ENCODE assay signal across 8 mouse cellular contexts in the genomic region with DNA sequence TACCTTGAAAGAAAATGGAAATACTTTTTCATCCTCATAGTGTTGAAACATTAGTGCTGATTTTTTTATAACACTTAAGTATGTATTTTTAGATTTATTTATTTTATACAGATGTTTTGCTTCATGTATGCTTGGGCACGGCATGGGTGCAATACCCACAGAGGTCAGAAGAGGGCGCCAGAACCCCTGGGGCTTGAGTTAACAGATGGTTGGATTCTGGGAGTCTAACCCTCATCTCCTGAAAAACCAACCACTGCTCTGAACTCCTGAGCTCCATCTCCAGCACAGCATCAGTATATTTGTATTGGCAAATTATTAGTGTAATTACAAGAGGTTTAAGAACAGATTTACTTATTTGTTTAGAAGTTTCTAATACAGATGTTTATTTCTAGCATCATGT. TPM values are rescaled to one million over a fixed set of nuclear protein-coding genes. Genes with fewer than 3 reads are reported as not detected.
DNase-seq lines count a peak whose midpoint lies in the region; ATAC-seq and TF ChIP-seq lines count a peak whose summit lies in the region.

No protein-coding gene starts in this region.

- no peak for ATAC-seq in heart, embryonic 12.5 days (ENCODE audit: insufficient number of reproducible peaks, low FRiP score)
- ATAC-seq in forebrain, embryonic 13.5 days: peak; percentile 68
- 0 out of 2 replicates have a peak, but pooled peaks have one; percentile 25 for ATAC-seq in kidney, embryonic 15.5 days (replicated peaks; ENCODE audit: low FRiP score)

- TF ChIP-seq POLR2A in bone marrow, adult 2 months (IDR thresholded peaks at IDR 0.05; ENCODE audit: borderline replicate concordance, control insufficient read depth, low read depth, low read length): no peak

- H3K9me3 ChIP-seq in heart, embryonic 12.5 days (replicated peaks): no peaks in the 10 kb centered on the region
- no peaks in the 10 kb centered on the region for H3K9me3 ChIP-seq in forebrain, embryonic 13.5 days (replicated peaks)
- no peaks in the 10 kb centered on the region for H3K9me3 ChIP-seq in kidney, embryonic 15.5 days (replicated peaks)

- H3K27ac ChIP-seq in heart, embryonic 12.5 days (ENCODE audit: poor library complexity, severe bottlenecking): no peak overlapping the region
- no peak overlapping the region for H3K27ac ChIP-seq in bone marrow, adult 2 months (ENCODE audit: control insufficient read depth, insufficient read depth, low read depth, low read length, poor library complexity)
- H3K27ac ChIP-seq in forebrain, embryonic 13.5 days: no peak overlapping the region
- H3K27ac ChIP-seq in kidney, embryonic 15.5 days: no peak overlapping the region

- WGBS in heart, embryonic 12.5 days: 12% methylated on average over 2 of the region's 2 CpGs
- 0% methylated on average over 2 of the region's 2 CpGs for WGBS in bone marrow, adult 2 months
- 5% methylated on average over 2 of the region's 2 CpGs for WGBS in forebrain, embryonic 13.5 days
- 1% methylated on average over 2 of the region's 2 CpGs for WGBS in kidney, embryonic 15.5 days

- no peak overlapping the region for H3K9ac ChIP-seq in heart, embryonic 12.5 days
- no peak overlapping the region for H3K9ac ChIP-seq in forebrain, embryonic 13.5 days
- no peak overlapping the region for H3K9ac ChIP-seq in kidney, embryonic 15.5 days

- no peak overlapping the region for H3K4me3 ChIP-seq in heart, embryonic 12.5 days
- H3K4me3 ChIP-seq in bone marrow, adult 2 months (replicated peaks; ENCODE audit: control insufficient read depth, low read depth, low read length): no peak overlapping the region
- H3K4me3 ChIP-seq in forebrain, embryonic 13.5 days: no peak overlapping the region
- no peak overlapping the region for H3K4me3 ChIP-seq in kidney, embryonic 15.5 days (replicated peaks)

- H3K27me3 ChIP-seq in heart, embryonic 12.5 days (replicated peaks): no peaks in the 10 kb centered on the region
- no peaks in the 10 kb centered on the region for H3K27me3 ChIP-seq in forebrain, embryonic 13.5 days
- H3K27me3 ChIP-seq in kidney, embryonic 15.5 days: 0 out of 2 replicates have a peak, but pooled peaks cover 4% of the 10 kb centered on the region

- DNase-seq in heart, adult 11 months: peak; percentile 90
- peak; percentile 91 for DNase-seq in CD4-positive, CD25-positive, alpha-beta regulatory T cell, adult 2 months (ENCODE audit: low read depth, low spot score)
- DNase-seq in lung, postnatal 4 days: peak; percentile 75 to 83
- DNase-seq in spleen, postnatal 10 days (ENCODE audit: low spot score in 2 of 2): peak; percentile 60 to 81

- TF ChIP-seq CTCF in bone marrow, adult 2 months (IDR thresholded peaks at IDR 0.05; ENCODE audit: control insufficient read depth, insufficient read depth, low read length): peak; percentile 87

- no peaks in the 10 kb centered on the region for H3K36me3 ChIP-seq in heart, embryonic 12.5 days
- H3K36me3 ChIP-seq in forebrain, embryonic 13.5 days (ENCODE audit: poor library complexity, severe bottlenecking): no peaks in the 10 kb centered on the region
- H3K36me3 ChIP-seq in kidney, embryonic 15.5 days: no peaks in the 10 kb centered on the region

- H3K4me2 ChIP-seq in heart, embryonic 12.5 days: no peak overlapping the region
- no peak overlapping the region for H3K4me2 ChIP-seq in forebrain, embryonic 13.5 days
- no peak overlapping the region for H3K4me2 ChIP-seq in kidney, embryonic 15.5 days

- H3K4me1 ChIP-seq in heart, embryonic 12.5 days (replicated peaks): 0 out of 2 replicates have a peak, but pooled peaks cover 4% of the 10 kb centered on the region
- H3K4me1 ChIP-seq in bone marrow, adult 2 months (ENCODE audit: control insufficient read depth, insufficient read depth, low read length): peaks cover 2% of the 10 kb centered on the region; the same call in 1 of the 2 replicates
- H3K4me1 ChIP-seq in forebrain, embryonic 13.5 days: no peaks in the 10 kb centered on the region
- H3K4me1 ChIP-seq in kidney, embryonic 15.5 days: no peaks in the 10 kb centered on the region

RNA-seq across cellular contexts. Expression of gene Gm13271, which starts 16.2 kb away (rescaled TPM):
- not detected in 2 replicates for polyA plus RNA-seq in heart, embryonic 12.5 days (2016; fragmentation: Nextera tagmentation; extraction: Ambion mirVana)
- polyA plus RNA-seq in bone marrow, adult 2 months (2011; ENCODE audit: insufficient read depth, insufficient read length, low replicate concordance, missing spikeins): not detected in 2 replicates
- polyA plus RNA-seq in forebrain, embryonic 13.5 days (2015; fragmentation: Nextera tagmentation; extraction: Ambion mirVana): not detected in 2 replicates
- polyA plus RNA-seq in kidney, embryonic 15.5 days (2015; fragmentation: Nextera tagmentation; extraction: Ambion mirVana): not detected in 2 replicates

RNA-seq across cellular contexts. Expression of gene Klhl9, which starts 16.2 kb away (rescaled TPM):
- polyA plus RNA-seq in heart, embryonic 12.5 days (2016; fragmentation: Nextera tagmentation; extraction: Ambion mirVana): 108 and 112 TPM in 2 replicates
- 10.8 and 18.3 TPM in 2 replicates for polyA plus RNA-seq in bone marrow, adult 2 months (2011; ENCODE audit: insufficient read depth, insufficient read length, low replicate concordance, missing spikeins)
- 120 and 125 TPM in 2 replicates for polyA plus RNA-seq in forebrain, embryonic 13.5 days (2015; fragmentation: Nextera tagmentation; extraction: Ambion mirVana)
- polyA plus RNA-seq in kidney, embryonic 15.5 days (2015; fragmentation: Nextera tagmentation; extraction: Ambion mirVana): 95.2 and 103 TPM in 2 replicates

RNA-seq across cellular contexts. Expression of gene Gm26566, which starts 16.9 kb away (rescaled TPM):
- polyA plus RNA-seq in heart, embryonic 12.5 days (2016; fragmentation: Nextera tagmentation; extraction: Ambion mirVana): 0.83 and 1.1 TPM in 2 replicates
- not detected in 2 replicates for polyA plus RNA-seq in bone marrow, adult 2 months (2011; ENCODE audit: insufficient read depth, insufficient read length, low replicate concordance, missing spikeins)
- 1.1 and 2.1 TPM in 2 replicates for polyA plus RNA-seq in forebrain, embryonic 13.5 days (2015; fragmentation: Nextera tagmentation; extraction: Ambion mirVana)
- 1.1 and 1.2 TPM in 2 replicates for polyA plus RNA-seq in kidney, embryonic 15.5 days (2015; fragmentation: Nextera tagmentation; extraction: Ambion mirVana)

RNA-seq across cellular contexts. Expression of gene Gm13283, which starts 21.4 kb away (rescaled TPM):
- 0.14 TPM in 1 of 2 replicates, not detected in the other for polyA plus RNA-seq in heart, embryonic 12.5 days (2016; fragmentation: Nextera tagmentation; extraction: Ambion mirVana)
- not detected in 2 replicates for polyA plus RNA-seq in bone marrow, adult 2 months (2011; ENCODE audit: insufficient read depth, insufficient read length, low replicate concordance, missing spikeins)
- 0.17 TPM in 1 of 2 replicates, not detected in the other for polyA plus RNA-seq in forebrain, embryonic 13.5 days (2015; fragmentation: Nextera tagmentation; extraction: Ambion mirVana)
- 0.30 and 0.49 TPM in 2 replicates for polyA plus RNA-seq in kidney, embryonic 15.5 days (2015; fragmentation: Nextera tagmentation; extraction: Ambion mirVana)

RNA-seq across cellular contexts. Expression of gene Gm13290, which starts 35.2 kb away (rescaled TPM):
- polyA plus RNA-seq in heart, embryonic 12.5 days (2016; fragmentation: Nextera tagmentation; extraction: Ambion mirVana): 0.33 and 0.35 TPM in 2 replicates
- polyA plus RNA-seq in bone marrow, adult 2 months (2011; ENCODE audit: insufficient read depth, insufficient read length, low replicate concordance, missing spikeins): not detected in 2 replicates
- not detected in 2 replicates for polyA plus RNA-seq in forebrain, embryonic 13.5 days (2015; fragmentation: Nextera tagmentation; extraction: Ambion mirVana)
- 0.23 TPM in 1 of 2 replicates, not detected in the other for polyA plus RNA-seq in kidney, embryonic 15.5 days (2015; fragmentation: Nextera tagmentation; extraction: Ambion mirVana)
